Mouse (Mus musculus) skeletal muscle tissue, adult 2 months (tissue): ENCODE data around the gene Gm20388.

Experiments used
- DNase-seq: peaks from one replicate; pipeline ENCODE4 v3.0.0-alpha.2; 2012; ENCODE audit warnings: low read depth, low spot score

The Gm20388 gene

GRCm38 (mm10) chr8:123668681-123669080 lies 3758.0 kb downstream of the Gm20388 start:
- DNase-seq = no peak

DNA sequence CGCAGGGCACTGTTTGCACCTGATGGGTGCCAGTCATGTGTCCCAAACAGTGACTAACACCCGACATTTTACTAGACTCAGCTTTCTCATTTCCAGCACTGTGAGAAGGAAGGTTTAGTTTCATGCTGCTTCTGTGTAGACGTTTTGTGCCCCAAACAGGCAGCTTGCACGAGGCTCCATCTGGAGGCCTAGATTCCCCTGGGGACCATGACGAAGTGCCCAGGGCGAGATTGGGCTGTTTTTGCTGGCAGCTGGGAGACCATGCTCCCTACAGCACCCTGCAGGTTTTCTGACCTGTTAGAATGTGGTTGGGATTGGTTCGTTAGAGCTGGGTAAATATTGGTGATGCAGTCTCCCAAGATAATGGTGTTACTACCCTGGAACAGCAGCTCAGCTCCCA lies 3760.1 kb downstream of the Gm20388 start:
- no peak for DNase-seq

GRCm38 (mm10) chr8:123671454-123671853 lies 3760.8 kb downstream of the Gm20388 start:
- DNase-seq = no peak

- no peak for DNase-seq
Observed at GRCm38 (mm10) chr8:123672648-123673047, 3762.0 kb downstream of the Gm20388 start.

- no peak for DNase-seq
Observed at GRCm38 (mm10) chr8:123675611-123676010, 3765.0 kb downstream of the Gm20388 start.

- no peak for DNase-seq
Observed at GRCm38 (mm10) chr8:123678390-123678789, 3767.7 kb downstream of the Gm20388 start.

DNA sequence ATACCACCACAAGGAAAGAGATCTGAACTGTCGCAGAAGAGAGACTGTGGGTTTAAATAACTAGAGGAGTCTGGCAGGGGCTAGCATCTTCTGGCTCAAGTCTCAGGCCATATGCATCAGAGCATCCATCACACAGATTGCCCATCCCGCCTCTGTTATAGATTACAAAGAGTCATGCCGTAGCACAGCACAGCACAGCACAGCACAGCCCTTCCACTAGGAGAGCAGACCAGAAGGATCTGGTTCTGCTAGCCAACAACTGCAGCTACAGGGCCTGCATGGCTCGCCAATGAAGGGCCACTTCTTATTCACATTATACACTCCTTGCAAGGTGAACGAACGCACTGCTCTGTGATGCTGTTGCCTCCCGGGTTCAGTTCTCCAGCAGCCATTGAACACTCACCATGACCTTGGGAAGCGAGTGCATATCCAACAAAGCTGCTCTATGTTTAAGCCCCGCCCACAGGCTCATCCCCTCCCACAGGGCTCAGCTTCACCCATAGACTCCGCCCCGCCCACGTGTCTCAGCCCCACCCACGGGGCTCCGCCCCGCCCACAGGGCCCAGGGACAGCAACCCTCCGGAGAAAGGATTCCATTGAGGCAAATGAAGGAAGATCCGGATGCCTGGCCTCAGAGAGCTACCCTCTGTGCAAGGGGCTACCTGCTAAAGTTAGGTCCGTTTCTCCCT lies 3771.6 kb downstream of the Gm20388 start:
- DNase-seq = no peak

- no peak for DNase-seq
Observed at GRCm38 (mm10) chr8:123683321-123683720, 3772.7 kb downstream of the Gm20388 start.

DNA sequence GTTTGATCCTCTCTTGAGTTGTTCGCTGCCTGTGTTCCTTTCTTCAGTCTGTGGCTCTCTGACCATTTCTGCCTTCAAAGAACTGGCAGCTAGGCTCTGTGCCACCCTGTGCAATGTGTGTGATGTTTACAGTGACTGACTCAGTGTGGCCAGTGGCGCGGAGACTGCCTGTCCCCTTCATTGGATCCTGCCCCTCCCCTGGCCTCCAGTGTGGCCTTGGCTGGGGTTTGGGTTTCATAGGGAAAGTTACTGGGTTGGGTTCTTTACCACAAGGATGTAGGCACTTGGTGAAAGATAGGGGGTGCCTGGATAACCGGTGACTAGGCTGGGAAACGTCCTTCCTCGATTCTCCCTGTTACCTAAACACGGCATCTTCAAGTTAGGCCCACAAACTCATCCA lies 3774.2 kb downstream of the Gm20388 start:
- no peak for DNase-seq

GRCm38 (mm10) chr8:123685477-123685876 lies 3774.8 kb downstream of the Gm20388 start:
- DNase-seq = no peak

DNA sequence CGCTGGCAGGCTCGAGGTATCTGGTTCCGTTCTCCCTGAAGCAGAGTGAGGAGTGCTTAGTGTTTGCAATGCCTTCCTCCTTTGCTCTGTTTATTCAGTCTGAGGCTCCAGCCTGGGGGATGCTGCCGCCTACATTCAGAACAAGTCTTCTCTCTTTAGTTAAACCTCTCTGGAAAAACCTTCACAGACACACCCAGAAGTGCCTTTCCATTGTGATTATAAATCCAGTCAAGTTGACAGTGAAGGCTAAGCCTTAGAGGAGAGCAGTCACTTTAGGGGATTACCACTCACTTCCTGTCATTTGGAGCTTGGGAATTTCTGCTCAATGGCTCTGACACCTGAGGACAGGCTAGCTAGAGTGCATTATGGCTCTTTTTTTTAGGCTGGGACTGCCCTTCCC lies 3777.2 kb downstream of the Gm20388 start:
- DNase-seq = no peak

DNA sequence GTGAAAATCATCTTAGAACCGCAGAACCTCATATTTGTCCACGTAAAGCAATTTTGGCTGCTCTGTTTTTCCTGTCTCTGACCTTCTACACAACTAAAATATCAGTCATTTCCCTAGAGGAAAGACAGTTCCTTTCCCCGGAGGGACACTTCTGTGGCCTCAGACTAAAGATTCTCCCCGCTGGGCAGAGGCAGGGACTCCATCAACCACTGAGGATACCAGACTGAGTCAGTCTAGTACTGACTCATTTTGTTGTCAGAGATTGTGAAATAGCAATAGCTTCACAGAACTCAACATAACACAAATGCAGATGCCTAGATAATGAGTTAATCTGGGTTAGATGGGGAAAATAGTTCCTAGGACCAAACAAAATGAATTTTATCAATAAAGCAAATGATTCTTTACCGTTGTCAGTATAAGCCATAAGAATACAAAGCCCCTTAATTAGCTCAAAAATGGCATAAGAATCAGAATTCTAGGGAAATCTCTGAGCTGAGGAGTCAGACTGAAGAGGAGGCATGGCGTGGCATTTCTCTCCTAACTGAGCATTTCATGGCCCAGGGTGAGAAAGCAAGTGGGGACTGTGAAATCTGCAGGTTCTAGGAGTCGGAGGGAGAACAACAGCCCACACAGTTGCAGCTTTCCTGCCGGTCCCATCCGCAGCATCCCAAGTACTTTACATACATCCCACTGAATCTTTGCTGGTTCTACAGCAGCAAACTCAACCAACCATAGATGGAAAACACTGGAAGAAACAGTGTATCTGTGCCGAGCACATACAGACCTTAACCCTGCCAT lies 3781.7 kb downstream of the Gm20388 start:
- DNase-seq = peak; percentile 7

- no peak for DNase-seq
Observed at GRCm38 (mm10) chr8:123696167-123696566, 3785.5 kb downstream of the Gm20388 start.

DNA sequence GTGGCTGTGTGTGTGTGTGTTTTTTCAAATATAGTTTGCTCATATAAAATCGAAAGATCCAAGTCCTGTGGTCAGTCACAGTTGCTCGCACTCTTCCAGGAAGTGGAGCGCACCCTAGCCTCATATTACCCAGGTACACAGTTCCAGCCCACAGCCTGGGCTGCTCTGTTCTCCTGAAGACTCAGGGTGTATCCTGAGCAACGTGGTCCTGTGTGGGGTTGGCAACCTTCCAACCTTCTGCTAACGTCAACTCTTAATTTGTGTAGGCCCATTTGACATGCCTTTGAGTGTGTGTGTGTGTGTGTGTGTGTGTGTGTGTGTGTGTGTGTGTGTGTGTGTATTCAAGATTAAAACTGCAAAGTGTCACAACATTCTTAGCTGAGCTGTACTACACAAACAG lies 3786.7 kb downstream of the Gm20388 start:
- DNase-seq = no peak

- DNase-seq = no peak
Observed at GRCm38 (mm10) chr8:123700399-123701070, 3789.9 kb downstream of the Gm20388 start.

- no peak for DNase-seq
Observed at GRCm38 (mm10) chr8:123701952-123702587, 3791.4 kb downstream of the Gm20388 start.

GRCm38 (mm10) chr8:123705376-123705775 lies 3794.7 kb downstream of the Gm20388 start:
- DNase-seq = no peak

DNA sequence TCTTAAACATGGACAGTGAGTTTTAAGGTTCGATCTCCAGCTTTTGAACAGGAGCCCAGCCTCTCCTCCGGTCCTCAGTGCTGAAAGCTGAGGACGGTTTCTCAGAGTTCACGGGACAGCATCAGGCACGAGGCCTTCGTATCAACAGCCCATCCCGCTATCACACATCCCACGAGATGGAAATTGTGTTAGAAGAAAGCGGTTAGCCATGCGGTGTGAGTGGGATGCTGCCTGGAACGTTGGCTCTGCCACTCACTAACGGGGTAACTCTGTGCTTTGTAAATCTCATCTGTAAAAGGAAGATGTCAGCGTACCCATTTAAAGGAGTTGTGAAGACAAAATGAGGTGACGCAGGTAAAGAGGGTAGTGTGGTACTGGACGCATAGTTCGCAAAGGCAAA lies 3796.5 kb downstream of the Gm20388 start:
- DNase-seq = no peak

- DNase-seq = no peak
Observed at GRCm38 (mm10) chr8:123708729-123709128, 3798.1 kb downstream of the Gm20388 start.

GRCm38 (mm10) chr8:123710335-123710734 lies 3799.7 kb downstream of the Gm20388 start:
- no peak for DNase-seq

- no peak for DNase-seq
Observed at GRCm38 (mm10) chr8:123714451-123714850, 3803.8 kb downstream of the Gm20388 start.
